Mouse (Mus musculus): ENCODE data around the gene Rfx8. TPM values are rescaled to one million over a fixed set of nuclear protein-coding genes. Genes with fewer than 3 reads are reported as not detected.
A peak's percentile ranks its signal among the peaks of the same experiment; 100 is the strongest.

Rfx8 gene
- polyA plus RNA-seq, 1 experiment from 2014 or later: 0.20 TPM

- Histone ChIP-seq H3K36me3 (no peaks in the 10 kb centered on the region), H3K27me3 (replicated peaks) (no peaks in the 10 kb centered on the region), H3K27ac (peak overlapping the region; percentile 46; the same call in 1 of the 2 replicates), H3K4me3 (replicated peaks) (no peak overlapping the region), H3K9me3 (no peaks in the 10 kb centered on the region), H3K4me2 (replicated peaks) (0 out of 2 replicates have a peak overlapping the region, but pooled peaks have one; percentile 20), H3K4me1 (replicated peaks) (peaks cover 17% of the 10 kb centered on the region), H3K9ac (no peak overlapping the region)
- 18% methylated on average over 18 of the region's 18 CpGs for WGBS
- peak; percentile 88 for ATAC-seq
These were observed 18.4 kb downstream of the Rfx8 start for GRCm38 (mm10) chr1:39702216-39703046.

GRCm38 (mm10) chr1:39701274-39701602 is 19.6 kb downstream of the Rfx8 start:
- H3K27me3 ChIP-seq (replicated peaks): no peaks in the 10 kb centered on the region
- peaks cover 17% of the 10 kb centered on the region for H3K4me1 ChIP-seq (replicated peaks)
- H3K9ac ChIP-seq: no peak overlapping the region
- 14% methylated on average over 9 of the region's 9 CpGs for WGBS
- H3K4me3 ChIP-seq (replicated peaks): no peak overlapping the region
- no peak for ATAC-seq
- H3K36me3 ChIP-seq: no peaks in the 10 kb centered on the region
- H3K4me2 ChIP-seq (replicated peaks): peak overlapping the region; percentile 13; the same call in 1 of the 2 replicates
- no peaks in the 10 kb centered on the region for H3K9me3 ChIP-seq
- H3K27ac ChIP-seq: peak overlapping the region; percentile 15; the same call in 1 of the 2 replicates

- Histone ChIP-seq H3K27me3 (replicated peaks) (no peaks in the 10 kb centered on the region), H3K4me1 (replicated peaks) (peaks cover 17% of the 10 kb centered on the region), H3K27ac (peak overlapping the region; percentile 15; the same call in 1 of the 2 replicates), H3K4me3 (replicated peaks) (no peak overlapping the region), H3K4me2 (replicated peaks) (peak overlapping the region; percentile 13; the same call in 1 of the 2 replicates), H3K9me3 (no peaks in the 10 kb centered on the region), H3K36me3 (no peaks in the 10 kb centered on the region), H3K9ac (no peak overlapping the region)
- 29% methylated on average over 7 of the region's 7 CpGs for WGBS
- no peak for ATAC-seq
These were observed 20.1 kb downstream of the Rfx8 start for GRCm38 (mm10) chr1:39700599-39701273.

GRCm38 (mm10) chr1:39698456-39698855 is 22.3 kb downstream of the Rfx8 start:
- Histone ChIP-seq H3K27me3 (replicated peaks) (no peaks in the 10 kb centered on the region), H3K4me3 (replicated peaks) (no peak overlapping the region), H3K9ac (no peak overlapping the region), H3K36me3 (no peaks in the 10 kb centered on the region), H3K4me2 (replicated peaks) (no peak overlapping the region), H3K9me3 (no peaks in the 10 kb centered on the region), H3K27ac (no peak overlapping the region), H3K4me1 (replicated peaks) (peaks cover 23% of the 10 kb centered on the region)
- no peak for ATAC-seq
- 47% methylated on average over 6 of the region's 6 CpGs for WGBS

- H3K27me3 ChIP-seq (replicated peaks): no peaks in the 10 kb centered on the region
- no peaks in the 10 kb centered on the region for H3K9me3 ChIP-seq
- no peak overlapping the region for H3K4me3 ChIP-seq (replicated peaks)
- peaks cover 6% of the 10 kb centered on the region; the same call in 1 of the 2 replicates for H3K4me1 ChIP-seq (replicated peaks)
- peak; percentile 75 for ATAC-seq
- H3K4me2 ChIP-seq (replicated peaks): no peak overlapping the region; the same call in 1 of the 2 replicates
- 40% methylated on average over 4 of the region's 4 CpGs for WGBS
- H3K27ac ChIP-seq: 0 out of 2 replicates have a peak overlapping the region, but pooled peaks have one; percentile 10
- H3K36me3 ChIP-seq: no peaks in the 10 kb centered on the region
- H3K9ac ChIP-seq: no peak overlapping the region
These were observed 25.6 kb downstream of the Rfx8 start for GRCm38 (mm10) chr1:39695198-39695597.

- peaks cover 6% of the 10 kb centered on the region; the same call in 1 of the 2 replicates for H3K4me1 ChIP-seq (replicated peaks)
- WGBS: 47% methylated on average over 7 of the region's 7 CpGs
- no peak overlapping the region for H3K9ac ChIP-seq
- no peaks in the 10 kb centered on the region for H3K36me3 ChIP-seq
- peak; percentile 29; the same call in 1 of the 2 replicates for ATAC-seq
- H3K9me3 ChIP-seq: no peaks in the 10 kb centered on the region
- no peak overlapping the region for H3K4me2 ChIP-seq (replicated peaks)
- no peak overlapping the region for H3K27ac ChIP-seq
- no peaks in the 10 kb centered on the region for H3K27me3 ChIP-seq (replicated peaks)
- H3K4me3 ChIP-seq (replicated peaks): no peak overlapping the region
These were observed 26.0 kb downstream of the Rfx8 start for GRCm38 (mm10) chr1:39694756-39695155.

GRCm38 (mm10) chr1:39691974-39692373 is 28.8 kb downstream of the Rfx8 start:
- 72% methylated on average over 3 of the region's 3 CpGs for WGBS
- H3K4me2 ChIP-seq (replicated peaks): no peak overlapping the region
- no peaks in the 10 kb centered on the region for H3K9me3 ChIP-seq
- H3K36me3 ChIP-seq: no peaks in the 10 kb centered on the region
- H3K4me3 ChIP-seq (replicated peaks): no peak overlapping the region
- peaks cover 9% of the 10 kb centered on the region; the same call in 1 of the 2 replicates for H3K4me1 ChIP-seq (replicated peaks)
- H3K27me3 ChIP-seq (replicated peaks): no peaks in the 10 kb centered on the region
- no peak overlapping the region for H3K27ac ChIP-seq
- no peak for ATAC-seq
- H3K9ac ChIP-seq: no peak overlapping the region

- H3K4me1 ChIP-seq (replicated peaks): peaks cover 9% of the 10 kb centered on the region; the same call in 1 of the 2 replicates
- no peak overlapping the region for H3K4me2 ChIP-seq (replicated peaks)
- H3K4me3 ChIP-seq (replicated peaks): no peak overlapping the region
- H3K9ac ChIP-seq: no peak overlapping the region
- no peak overlapping the region for H3K27ac ChIP-seq
- H3K9me3 ChIP-seq: no peaks in the 10 kb centered on the region
- no peaks in the 10 kb centered on the region for H3K27me3 ChIP-seq (replicated peaks)
- no peak for ATAC-seq
- no peaks in the 10 kb centered on the region for H3K36me3 ChIP-seq
- WGBS: 51% methylated on average over 4 of the region's 4 CpGs
These were observed 29.7 kb downstream of the Rfx8 start for GRCm38 (mm10) chr1:39691061-39691460.

- Histone ChIP-seq H3K4me2 (replicated peaks) (no peak overlapping the region), H3K4me1 (replicated peaks) (0 out of 2 replicates have a peak, but pooled peaks cover 3% of the 10 kb centered on the region), H3K9ac (no peak overlapping the region), H3K9me3 (no peaks in the 10 kb centered on the region), H3K27me3 (replicated peaks) (no peaks in the 10 kb centered on the region), H3K36me3 (no peaks in the 10 kb centered on the region), H3K27ac (no peak overlapping the region), H3K4me3 (replicated peaks) (no peak overlapping the region)
- no peak for ATAC-seq
- WGBS: 65% methylated on average over 6 of the region's 6 CpGs
These were observed 32.2 kb downstream of the Rfx8 start for GRCm38 (mm10) chr1:39688573-39688972.

GRCm38 (mm10) chr1:39687279-39687678 is 33.5 kb downstream of the Rfx8 start:
- no peak overlapping the region for H3K4me2 ChIP-seq (replicated peaks)
- H3K36me3 ChIP-seq: no peaks in the 10 kb centered on the region
- no peak overlapping the region for H3K4me3 ChIP-seq (replicated peaks)
- 0 out of 2 replicates have a peak, but pooled peaks cover 3% of the 10 kb centered on the region for H3K4me1 ChIP-seq (replicated peaks)
- H3K9ac ChIP-seq: no peak overlapping the region
- H3K9me3 ChIP-seq: no peaks in the 10 kb centered on the region
- ATAC-seq: no peak
- 49% methylated on average over 9 of the region's 9 CpGs for WGBS
- no peaks in the 10 kb centered on the region for H3K27me3 ChIP-seq (replicated peaks)
- H3K27ac ChIP-seq: no peak overlapping the region

GRCm38 (mm10) chr1:39685841-39686240 is 35.0 kb downstream of the Rfx8 start:
- H3K4me2 ChIP-seq (replicated peaks): no peak overlapping the region
- no peak overlapping the region for H3K27ac ChIP-seq
- H3K36me3 ChIP-seq: no peaks in the 10 kb centered on the region
- H3K4me3 ChIP-seq (replicated peaks): no peak overlapping the region
- no peaks in the 10 kb centered on the region for H3K27me3 ChIP-seq (replicated peaks)
- peak; percentile 90 for ATAC-seq
- 0 out of 2 replicates have a peak, but pooled peaks cover 3% of the 10 kb centered on the region for H3K4me1 ChIP-seq (replicated peaks)
- WGBS: 9% methylated on average over 1 of the region's 1 CpGs
- H3K9ac ChIP-seq: no peak overlapping the region
- no peaks in the 10 kb centered on the region for H3K9me3 ChIP-seq

GRCm38 (mm10) chr1:39681638-39682037 is 39.2 kb downstream of the Rfx8 start:
- WGBS: 93% methylated on average over 5 of the region's 5 CpGs
- Histone ChIP-seq H3K9ac (no peak overlapping the region), H3K4me3 (replicated peaks) (no peak overlapping the region), H3K27ac (no peak overlapping the region), H3K4me2 (replicated peaks) (no peak overlapping the region), H3K9me3 (no peaks in the 10 kb centered on the region), H3K27me3 (replicated peaks) (no peaks in the 10 kb centered on the region), H3K4me1 (replicated peaks) (no peaks in the 10 kb centered on the region), H3K36me3 (no peaks in the 10 kb centered on the region)
- ATAC-seq: no peak
